Mouse (Mus musculus): ENCODE measurements around the gene Ate1.

Gene Ate1

GRCm38 (mm10) chr7:130381387-130381951 is 138.7 kb downstream of the Ate1 start:
- Histone ChIP-seq H3K9me3 (ENCODE audit: low read length) (no peaks in the 10 kb centered on the region), H3K27me3 (ENCODE audit: insufficient read depth, low read length) (no peaks in the 10 kb centered on the region), H3K4me1 (replicated peaks; ENCODE audit: low read depth, low read length) (no peaks in the 10 kb centered on the region), H3K36me3 (ENCODE audit: insufficient read depth, low read length) (no peaks in the 10 kb centered on the region), H3K4me3 (replicated peaks; ENCODE audit: low read length) (no peak overlapping the region)
- TF ChIP-seq NANOG (IDR thresholded peaks at IDR 0.05; ENCODE audit: borderline replicate concordance, low read length) (no peak), POU5F1 (IDR thresholded peaks at IDR 0.05; ENCODE audit: borderline replicate concordance, low read length) (no peak), CTCF (conservative IDR thresholded peaks at IDR 0.05; ENCODE audit: low read length) (no peak)

- TF ChIP-seq POU5F1 (IDR thresholded peaks at IDR 0.05; ENCODE audit: borderline replicate concordance, low read length), result no peak
- TF ChIP-seq NANOG (IDR thresholded peaks at IDR 0.05; ENCODE audit: borderline replicate concordance, low read length), result no peak
- TF ChIP-seq CTCF (conservative IDR thresholded peaks at IDR 0.05; ENCODE audit: low read length), result peak; percentile 26
- H3K9me3 ChIP-seq (ENCODE audit: low read length), result no peaks in the 10 kb centered on the region
- H3K27me3 ChIP-seq (ENCODE audit: insufficient read depth, low read length), result no peaks in the 10 kb centered on the region
- no peaks in the 10 kb centered on the region for H3K4me1 ChIP-seq (replicated peaks; ENCODE audit: low read depth, low read length)
- H3K4me3 ChIP-seq (replicated peaks; ENCODE audit: low read length), result no peak overlapping the region
- H3K36me3 ChIP-seq (ENCODE audit: insufficient read depth, low read length), result no peaks in the 10 kb centered on the region
Observed at GRCm38 (mm10) chr7:130380769-130381355, 139.3 kb downstream of the Ate1 start.

- Histone ChIP-seq H3K4me3 (replicated peaks; ENCODE audit: low read length) (no peak overlapping the region), H3K36me3 (ENCODE audit: insufficient read depth, low read length) (no peaks in the 10 kb centered on the region), H3K4me1 (replicated peaks; ENCODE audit: low read depth, low read length) (no peaks in the 10 kb centered on the region), H3K9me3 (ENCODE audit: low read length) (no peaks in the 10 kb centered on the region), H3K27me3 (ENCODE audit: insufficient read depth, low read length) (no peaks in the 10 kb centered on the region)
- TF ChIP-seq NANOG (IDR thresholded peaks at IDR 0.05; ENCODE audit: borderline replicate concordance, low read length) (no peak), CTCF (conservative IDR thresholded peaks at IDR 0.05; ENCODE audit: low read length) (no peak), POU5F1 (IDR thresholded peaks at IDR 0.05; ENCODE audit: borderline replicate concordance, low read length) (no peak)
Observed at GRCm38 (mm10) chr7:130380367-130380766, 139.8 kb downstream of the Ate1 start.

DNA sequence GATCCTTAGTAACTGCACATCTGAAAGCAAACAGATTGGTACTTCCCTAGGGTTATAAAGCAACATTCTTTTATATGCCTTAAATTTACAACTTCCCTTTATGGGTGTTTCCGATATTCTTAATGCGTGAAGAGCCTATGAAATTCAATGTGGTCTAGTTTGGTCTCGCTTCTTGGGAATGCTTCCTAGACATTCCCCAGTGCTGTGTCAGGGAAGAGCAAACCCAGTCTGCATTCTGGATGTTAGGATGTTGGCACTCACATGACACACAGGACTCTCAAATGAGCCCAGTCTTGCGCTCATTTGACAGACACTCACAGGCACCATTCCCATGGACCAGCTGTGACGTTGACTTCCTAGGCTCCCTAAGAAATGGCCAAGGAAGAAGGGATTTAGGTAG is 140.3 kb downstream of the Ate1 start:
- Histone ChIP-seq H3K9me3 (ENCODE audit: low read length) (no peaks in the 10 kb centered on the region), H3K4me1 (replicated peaks; ENCODE audit: low read depth, low read length) (no peaks in the 10 kb centered on the region), H3K4me3 (replicated peaks; ENCODE audit: low read length) (no peak overlapping the region), H3K36me3 (ENCODE audit: insufficient read depth, low read length) (no peaks in the 10 kb centered on the region), H3K27me3 (ENCODE audit: insufficient read depth, low read length) (no peaks in the 10 kb centered on the region)
- TF ChIP-seq NANOG (IDR thresholded peaks at IDR 0.05; ENCODE audit: borderline replicate concordance, low read length) (no peak), POU5F1 (IDR thresholded peaks at IDR 0.05; ENCODE audit: borderline replicate concordance, low read length) (no peak), CTCF (conservative IDR thresholded peaks at IDR 0.05; ENCODE audit: low read length) (no peak)

- no peak overlapping the region for H3K4me3 ChIP-seq (replicated peaks; ENCODE audit: low read length)
- no peaks in the 10 kb centered on the region for H3K4me1 ChIP-seq (replicated peaks; ENCODE audit: low read depth, low read length)
- no peaks in the 10 kb centered on the region for H3K9me3 ChIP-seq (ENCODE audit: low read length)
- no peaks in the 10 kb centered on the region for H3K36me3 ChIP-seq (ENCODE audit: insufficient read depth, low read length)
- no peaks in the 10 kb centered on the region for H3K27me3 ChIP-seq (ENCODE audit: insufficient read depth, low read length)
- TF ChIP-seq POU5F1 (IDR thresholded peaks at IDR 0.05; ENCODE audit: borderline replicate concordance, low read length) (no peak), CTCF (conservative IDR thresholded peaks at IDR 0.05; ENCODE audit: low read length) (no peak), NANOG (IDR thresholded peaks at IDR 0.05; ENCODE audit: borderline replicate concordance, low read length) (no peak)
Observed at GRCm38 (mm10) chr7:130378308-130378707, 141.9 kb downstream of the Ate1 start.

DNA sequence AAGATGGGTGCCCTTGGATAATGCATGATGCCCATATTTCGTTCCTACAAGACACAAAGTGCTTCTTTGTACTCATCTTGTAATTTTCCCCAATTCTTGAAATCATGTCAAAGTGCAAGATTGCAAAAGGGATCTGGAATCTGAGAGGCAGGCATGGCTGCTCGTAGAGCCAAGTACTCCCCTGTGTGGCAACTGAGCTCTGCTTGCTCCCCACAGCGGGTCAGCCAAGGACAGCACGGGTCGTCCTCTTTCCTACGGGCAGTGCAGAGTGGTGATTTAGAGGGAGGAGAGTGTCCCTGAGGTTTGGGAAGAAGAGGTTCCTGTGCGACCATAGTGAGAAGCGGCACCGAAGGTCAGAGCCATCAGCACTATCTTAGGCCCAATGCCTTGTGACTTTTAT is 145.9 kb downstream of the Ate1 start:
- H3K4me1 ChIP-seq (replicated peaks; ENCODE audit: low read depth, low read length), result no peaks in the 10 kb centered on the region
- no peak overlapping the region for H3K4me3 ChIP-seq (replicated peaks; ENCODE audit: low read length)
- TF ChIP-seq POU5F1 (IDR thresholded peaks at IDR 0.05; ENCODE audit: borderline replicate concordance, low read length) (no peak), NANOG (IDR thresholded peaks at IDR 0.05; ENCODE audit: borderline replicate concordance, low read length) (no peak), CTCF (conservative IDR thresholded peaks at IDR 0.05; ENCODE audit: low read length) (no peak)
- no peaks in the 10 kb centered on the region for H3K36me3 ChIP-seq (ENCODE audit: insufficient read depth, low read length)
- peaks cover 5% of the 10 kb centered on the region; the same call in 1 of the 2 replicates for H3K9me3 ChIP-seq (ENCODE audit: low read length)
- 0 out of 2 replicates have a peak, but pooled peaks cover 5% of the 10 kb centered on the region for H3K27me3 ChIP-seq (ENCODE audit: insufficient read depth, low read length)

GRCm38 (mm10) chr7:130368827-130369641 is 151.1 kb downstream of the Ate1 start:
- TF ChIP-seq NANOG (IDR thresholded peaks at IDR 0.05; ENCODE audit: borderline replicate concordance, low read length) (no peak), POU5F1 (IDR thresholded peaks at IDR 0.05; ENCODE audit: borderline replicate concordance, low read length) (no peak), CTCF (conservative IDR thresholded peaks at IDR 0.05; ENCODE audit: low read length) (no peak)
- no peak overlapping the region for H3K4me3 ChIP-seq (replicated peaks; ENCODE audit: low read length)
- peaks cover 10% of the 10 kb centered on the region for H3K9me3 ChIP-seq (ENCODE audit: low read length)
- peaks cover 11% of the 10 kb centered on the region for H3K4me1 ChIP-seq (replicated peaks; ENCODE audit: low read depth, low read length)
- H3K27me3 ChIP-seq (ENCODE audit: insufficient read depth, low read length), result peaks cover 5% of the 10 kb centered on the region; the same call in 1 of the 2 replicates
- no peaks in the 10 kb centered on the region for H3K36me3 ChIP-seq (ENCODE audit: insufficient read depth, low read length)

GRCm38 (mm10) chr7:130368036-130368826 is 151.9 kb downstream of the Ate1 start:
- no peaks in the 10 kb centered on the region for H3K36me3 ChIP-seq (ENCODE audit: insufficient read depth, low read length)
- H3K27me3 ChIP-seq (ENCODE audit: insufficient read depth, low read length), result peaks cover 5% of the 10 kb centered on the region; the same call in 1 of the 2 replicates
- TF ChIP-seq NANOG (IDR thresholded peaks at IDR 0.05; ENCODE audit: borderline replicate concordance, low read length), result no peak
- peaks cover 11% of the 10 kb centered on the region for H3K4me1 ChIP-seq (replicated peaks; ENCODE audit: low read depth, low read length)
- H3K9me3 ChIP-seq (ENCODE audit: low read length), result peaks cover 10% of the 10 kb centered on the region
- H3K4me3 ChIP-seq (replicated peaks; ENCODE audit: low read length), result no peak overlapping the region

All from E14TG2a.4 (cell line).